21 mouse cellular contexts compared by ENCODE assay signal in the genomic region with DNA sequence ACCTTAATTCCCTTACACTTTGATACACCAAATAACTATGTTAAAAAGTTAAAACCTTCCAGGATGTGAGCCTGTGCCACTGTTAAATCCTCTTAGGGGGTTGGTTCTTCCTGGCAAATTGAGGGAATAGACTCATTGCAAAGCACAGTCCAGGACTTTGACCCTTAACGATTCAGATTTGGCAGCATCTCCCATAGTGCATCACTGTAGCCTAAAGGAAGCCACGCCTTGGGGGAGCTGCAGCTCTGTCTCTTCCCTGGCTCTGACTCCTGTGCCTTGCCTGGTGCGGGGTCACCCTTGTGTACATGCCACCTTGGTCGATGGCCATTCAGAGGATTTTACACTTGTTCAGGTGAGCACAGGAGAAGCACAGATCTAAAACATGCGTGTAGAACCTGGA. TPM values are rescaled to one million over a fixed set of nuclear protein-coding genes. Genes with fewer than 3 reads are reported as not detected.
DNase-seq lines count a peak whose midpoint lies in the region; ATAC-seq and TF ChIP-seq lines count a peak whose summit lies in the region.
"Had no signal": no experiment of that assay in that cellular context is flagged by ENCODE, and none has a peak within 500 bp of the region (broad histone marks: within the 10 kb centered on the region; RNA-seq: fewer than 3 reads in every experiment).

No protein-coding gene starts in this region.

- H3K4me3 ChIP-seq in liver, adult 2 months (ENCODE audit: insufficient read depth, low read depth, low read length): no peak overlapping the region
- H3K4me3 ChIP-seq in liver, embryonic 11.5 days (ENCODE audit: low read depth, low read length): no peak overlapping the region
- no peak overlapping the region for H3K4me3 ChIP-seq in liver, embryonic 16.5 days (ENCODE audit: low read depth, low read length)
- no peak overlapping the region for H3K4me3 ChIP-seq in lung, adult 2 months (replicated peaks; ENCODE audit: extremely low read depth, low read depth, low read length)
- H3K4me3 ChIP-seq: embryonic facial prominence, embryonic 13.5 days; forebrain, embryonic 12.5 days; heart, embryonic 10.5 days had no signal

- no peak overlapping the region for H3K27ac ChIP-seq in liver, adult 2 months (replicated peaks; ENCODE audit: insufficient read depth, low read depth, low read length)
- no peak overlapping the region for H3K27ac ChIP-seq in liver, embryonic 11.5 days (ENCODE audit: low read depth, low read length)
- H3K27ac ChIP-seq in liver, embryonic 16.5 days (ENCODE audit: low read length): no peak overlapping the region
- H3K27ac ChIP-seq: embryonic facial prominence, embryonic 13.5 days; forebrain, embryonic 12.5 days; heart, embryonic 10.5 days had no signal

- no peak for TF ChIP-seq POLR2A in liver, adult 2 months (IDR thresholded peaks at IDR 0.05; ENCODE audit: extremely low read depth, insufficient read depth, low read length)
- no peak for TF ChIP-seq POLR2A in lung, adult 2 months (IDR thresholded peaks at IDR 0.05; ENCODE audit: borderline replicate concordance, extremely low read depth, low read depth, low read length)

- H3K27me3 ChIP-seq in liver, adult 2 months (ENCODE audit: control insufficient read depth, insufficient read depth, low read length): no peaks in the 10 kb centered on the region
- no peaks in the 10 kb centered on the region for H3K27me3 ChIP-seq in liver, embryonic 11.5 days (replicated peaks; ENCODE audit: control insufficient read depth, insufficient read depth, low read length)
- no peaks in the 10 kb centered on the region for H3K27me3 ChIP-seq in liver, embryonic 16.5 days (ENCODE audit: control insufficient read depth, insufficient read depth, low read depth, low read length)
- H3K27me3 ChIP-seq: embryonic facial prominence, embryonic 13.5 days; forebrain, embryonic 12.5 days had no signal

- no peak for TF ChIP-seq CTCF in liver, adult 2 months (IDR thresholded peaks at IDR 0.05; ENCODE audit: low read depth, low read length)
- TF ChIP-seq CTCF in lung, adult 2 months (IDR thresholded peaks at IDR 0.05; ENCODE audit: insufficient read depth, low read length): no peak

- peaks cover 16% of the 10 kb centered on the region; the same call in 1 of the 2 replicates for H3K79me2 ChIP-seq in liver, adult 2 months (ENCODE audit: control insufficient read depth, insufficient read depth, low read length)

- peaks cover 36% of the 10 kb centered on the region for H3K36me3 ChIP-seq in liver, adult 2 months (ENCODE audit: control insufficient read depth, insufficient read depth, low read length)
- peaks cover 23% of the 10 kb centered on the region for H3K36me3 ChIP-seq in liver, embryonic 11.5 days (ENCODE audit: control insufficient read depth, insufficient read depth, low read length)
- H3K36me3 ChIP-seq in liver, embryonic 16.5 days (ENCODE audit: control insufficient read depth, insufficient read depth): peaks cover 22% of the 10 kb centered on the region

- H3K9ac ChIP-seq in liver, adult 2 months (ENCODE audit: low read depth, low read length): no peak overlapping the region
- no peak overlapping the region for H3K9ac ChIP-seq in liver, embryonic 11.5 days (ENCODE audit: low read depth, low read length)
- no peak overlapping the region for H3K9ac ChIP-seq in liver, embryonic 16.5 days (ENCODE audit: low read depth, low read length)
- H3K9ac ChIP-seq: embryonic facial prominence, embryonic 13.5 days; forebrain, embryonic 12.5 days had no signal

- H3K9me3 ChIP-seq in liver, embryonic 11.5 days (ENCODE audit: control insufficient read depth, low read length): no peaks in the 10 kb centered on the region
- H3K9me3 ChIP-seq in liver, embryonic 16.5 days (replicated peaks; ENCODE audit: control insufficient read depth, low read length): no peaks in the 10 kb centered on the region
- H3K9me3 ChIP-seq: embryonic facial prominence, embryonic 13.5 days; forebrain, embryonic 12.5 days; heart, embryonic 10.5 days had no signal

- peaks cover 23% of the 10 kb centered on the region for H3K4me1 ChIP-seq in liver, adult 2 months (ENCODE audit: control insufficient read depth, insufficient read depth, low read length)
- H3K4me1 ChIP-seq in liver, embryonic 11.5 days (replicated peaks; ENCODE audit: control insufficient read depth, insufficient read depth, low read length): peaks cover 13% of the 10 kb centered on the region; the same call in 1 of the 2 replicates
- peaks cover 23% of the 10 kb centered on the region for H3K4me1 ChIP-seq in liver, embryonic 16.5 days (ENCODE audit: control insufficient read depth, low read depth, low read length)
- peaks cover 12% of the 10 kb centered on the region for H3K4me1 ChIP-seq in lung, adult 2 months (ENCODE audit: control insufficient read depth, insufficient read depth, low read length)

- 21% methylated on average over 5 of the region's 5 CpGs for WGBS in liver, adult 2 months
- WGBS in liver, embryonic 11.5 days: 84% methylated on average over 5 of the region's 5 CpGs
- WGBS in liver, embryonic 16.5 days (ENCODE audit: insufficient replicate concordance): 76% methylated on average over 5 of the region's 5 CpGs
- 78% methylated on average over 5 of the region's 5 CpGs for WGBS in lung, adult 2 months

- DNase-seq in kidney, adult 8-10 months: peak; percentile 43
- DNase-seq in kidney, postnatal 10 days: no peak
- peak; percentile 94 for DNase-seq in liver, adult 2 months (ENCODE audit: extremely low read depth, low read depth, low spot score)
- DNase-seq in liver, embryonic 11.5 days (ENCODE audit: low spot score): no peak
- no peak for DNase-seq in lung, adult 2 months
- DNase-seq: adrenal gland, adult 2 months; adrenal gland, postnatal 25 days; cerebellum, adult 18-20 months; cerebellum, adult 9-11 months; cerebellum, postnatal 36 days; gastrocnemius, postnatal 10 days; heart, adult 18-20 months; heart, postnatal 10 days; heart, postnatal 4 days had no signal

- ATAC-seq in liver, embryonic 11.5 days (replicated peaks; ENCODE audit: low FRiP score): no peak
- peak; percentile 63; the same call in 1 of the 2 replicates for ATAC-seq in liver, embryonic 16.5 days (ENCODE audit: low read depth)
- ATAC-seq: forebrain, embryonic 16.5 days had no signal

- no peak overlapping the region for H3K4me2 ChIP-seq in liver, embryonic 11.5 days
- H3K4me2 ChIP-seq in liver, embryonic 16.5 days (ENCODE audit: low read depth, low read length): no peak overlapping the region
- H3K4me2 ChIP-seq: embryonic facial prominence, embryonic 13.5 days; forebrain, embryonic 12.5 days had no signal

RNA-seq across cellular contexts. Expression of a gene that starts 6.2 kb away (rescaled TPM):
- 2.4 and 2.6 TPM in 2 replicates for total RNA-seq in liver, adult 2 months (2014; rRNA removed)
- 7.6 and 8.6 TPM in 2 replicates for polyA plus RNA-seq in liver, adult 2 months (2012; rRNA removed)
- polyA plus RNA-seq in liver, embryonic 11.5 days (2014; fragmentation: Nextera tagmentation; extraction: Ambion mirVana): 15.0 and 17.9 TPM in 2 replicates
- polyA plus RNA-seq in liver, embryonic 16.5 days (2015; fragmentation: Nextera tagmentation; extraction: Ambion mirVana): 3.1 and 4.3 TPM in 2 replicates
- polyA plus RNA-seq in lung, adult 2 months (2012; rRNA removed): 24.2 and 25.2 TPM in 2 replicates

RNA-seq across cellular contexts. Expression of a gene that starts 6.5 kb away (rescaled TPM):
- total RNA-seq in liver, adult 2 months (2014; rRNA removed): 8.0 and 9.0 TPM in 2 replicates
- 5.9 and 6.6 TPM in 2 replicates for polyA plus RNA-seq in liver, adult 2 months (2012; rRNA removed)
- polyA plus RNA-seq in liver, embryonic 11.5 days (2014; fragmentation: Nextera tagmentation; extraction: Ambion mirVana): 6.8 and 9.5 TPM in 2 replicates
- 6.2 and 6.4 TPM in 2 replicates for polyA plus RNA-seq in liver, embryonic 16.5 days (2015; fragmentation: Nextera tagmentation; extraction: Ambion mirVana)
- 8.1 and 13.1 TPM in 2 replicates for polyA plus RNA-seq in lung, adult 2 months (2012; rRNA removed)

RNA-seq across cellular contexts. Expression of a gene that starts 18.8 kb away (rescaled TPM):
- not detected in 2 replicates for total RNA-seq in liver, adult 2 months (2014; rRNA removed)
- polyA plus RNA-seq in liver, adult 2 months (2012; rRNA removed): not detected in 2 replicates
- polyA plus RNA-seq in liver, embryonic 11.5 days (2014; fragmentation: Nextera tagmentation; extraction: Ambion mirVana): not detected in 2 replicates
- not detected in 2 replicates for polyA plus RNA-seq in liver, embryonic 16.5 days (2015; fragmentation: Nextera tagmentation; extraction: Ambion mirVana)
- polyA plus RNA-seq in lung, adult 2 months (2012; rRNA removed): 0.06 TPM in 1 of 2 replicates, not detected in the other
- total RNA-seq: adrenal gland, adult 2 months; adrenal gland, postnatal 25 days; ES-E14; gastrocnemius, postnatal 10 days; gastrocnemius, postnatal 4 days; heart, adult 18-20 months; heart, postnatal 10 days; heart, postnatal 4 days had no signal
- polyA plus RNA-seq: adrenal gland, adult 2 months; embryonic facial prominence, embryonic 13.5 days; forebrain, embryonic 12.5 days; forebrain, embryonic 16.5 days; heart, embryonic 10.5 days had no signal

Comparison
In these comparisons a context has a peak if more than half of its experiments do, and no peak if none do; other contexts are left out.
1. DNase-seq: peak in kidney, adult 8-10 months (2 of 2) and liver, adult 2 months (single experiment); none in kidney, postnatal 10 days (single experiment), liver, embryonic 11.5 days (single experiment) and lung, adult 2 months (single experiment).